Mouse (Mus musculus): ENCODE results near the gene Ccnt1.

The Ccnt1 gene

DNA sequence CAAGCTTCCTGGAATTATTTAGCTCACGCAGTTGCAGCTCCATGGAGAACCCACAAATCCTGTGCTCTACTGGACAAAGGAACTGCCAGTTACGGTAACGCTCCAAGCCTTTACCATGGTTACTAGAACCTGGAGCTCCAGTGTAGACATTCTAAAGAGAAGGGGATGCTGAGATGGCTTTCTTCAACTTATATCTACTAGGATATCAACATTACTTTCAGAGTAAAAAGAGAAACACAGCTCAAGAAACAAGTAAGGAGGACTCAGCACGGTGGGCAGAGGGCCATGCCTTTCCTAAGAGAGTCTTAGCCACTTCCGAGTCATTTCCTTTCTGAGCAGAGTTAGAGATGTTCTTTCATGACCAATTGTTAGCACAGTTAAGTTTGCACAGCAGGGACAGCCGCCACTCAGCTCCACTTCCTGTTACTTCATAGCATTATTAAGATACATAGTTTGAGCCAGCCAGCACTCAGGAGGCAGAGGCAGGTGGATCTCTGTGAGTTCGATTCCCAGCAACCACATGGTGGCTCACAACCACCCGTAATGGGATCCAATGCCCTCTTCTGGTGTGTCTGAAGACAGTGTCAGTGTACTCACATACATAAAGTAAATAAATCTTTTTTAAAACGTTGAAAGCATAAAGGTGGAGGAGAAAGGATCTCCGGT lies at the start of gene Ccnt1, which contains the start of gene 4930415O20Rik:
Ccnt1 (minus strand) TSS at position 51 of the 666 bp plus-strand sequence.
4930415O20Rik (plus strand) TSS at position 132 of the 666 bp plus-strand sequence.
- DNase-seq (ENCODE audit: low spot score): no peak

DNA sequence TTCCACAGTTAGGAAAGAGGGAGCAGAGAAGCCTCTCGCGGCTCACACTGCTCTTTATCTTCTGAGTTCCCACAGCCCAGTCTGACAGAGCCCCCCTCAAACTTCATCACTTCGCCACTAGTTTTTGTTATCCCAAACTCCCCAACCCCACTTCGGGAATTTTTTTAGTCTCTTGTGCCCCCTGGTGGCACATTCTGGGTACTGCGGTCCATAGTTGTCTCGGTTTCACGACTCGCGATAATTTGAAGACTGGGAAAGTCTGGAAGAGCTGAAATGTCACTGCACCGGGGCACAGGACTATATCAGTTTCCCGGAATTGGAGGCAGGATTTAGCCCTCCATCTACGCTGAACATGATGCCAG lies 46.4 kb upstream of the Ccnt1 start:
- DNase-seq (ENCODE audit: low spot score): peak; percentile 74

DNA sequence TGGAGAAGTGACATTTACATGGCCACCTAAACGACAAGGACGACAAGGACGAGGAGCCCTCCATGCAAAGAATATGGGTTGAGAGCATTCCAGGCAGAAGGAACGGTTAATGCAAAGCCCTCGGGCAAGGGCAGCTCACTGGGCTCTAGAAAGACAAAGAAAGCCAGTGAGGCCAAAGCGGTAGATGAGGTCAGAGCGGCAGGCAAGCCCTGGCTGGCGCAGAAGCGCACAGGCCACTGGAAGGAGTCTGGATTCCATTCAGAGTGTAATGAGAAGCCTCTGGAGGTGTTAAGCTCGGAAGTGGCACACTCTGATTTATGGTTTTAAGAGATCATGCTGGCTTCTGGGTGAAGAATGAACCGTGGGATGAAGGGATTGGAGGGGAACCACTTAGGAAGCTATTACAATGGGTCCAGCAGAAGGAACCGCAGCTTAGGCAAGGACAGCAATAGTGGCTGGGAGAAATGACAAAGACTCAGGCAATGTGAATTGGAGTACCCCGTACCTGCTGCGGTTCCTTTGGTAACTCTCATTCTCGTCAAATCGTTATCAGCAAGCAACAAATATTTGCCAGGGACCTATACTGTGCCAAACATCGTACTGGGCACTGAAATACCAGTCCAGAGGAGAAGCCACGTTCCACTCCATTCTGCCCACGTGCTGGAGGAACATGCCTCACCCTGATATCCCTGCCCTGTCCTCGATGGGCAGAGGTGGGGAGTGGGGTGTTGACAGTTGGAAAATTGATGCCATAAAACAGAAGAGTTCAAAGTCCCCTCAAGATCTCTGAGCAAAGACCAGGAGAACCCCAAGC lies 45.8 kb upstream of the Ccnt1 start:
- DNase-seq (ENCODE audit: low spot score): no peak

DNA sequence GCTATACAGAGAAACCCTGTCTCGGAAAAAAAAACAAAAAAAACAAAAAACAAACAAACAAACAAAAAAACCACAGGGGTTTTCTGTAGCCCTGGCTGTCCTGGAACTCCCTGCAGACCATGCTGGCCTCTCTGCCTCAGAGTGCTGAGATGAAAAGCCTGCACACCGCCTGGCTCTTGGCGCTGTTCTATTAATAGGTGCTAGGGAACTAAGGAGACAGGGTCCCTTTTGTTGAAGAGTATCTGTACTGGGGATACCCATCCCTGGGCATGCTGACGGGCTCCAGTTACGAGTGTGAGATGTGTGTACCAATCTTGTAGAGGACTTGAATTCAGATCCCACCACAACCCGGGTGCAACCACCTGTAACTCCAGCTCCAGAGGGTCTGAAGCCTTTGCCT lies 45.0 kb upstream of the Ccnt1 start:
- no peak for DNase-seq (ENCODE audit: low spot score)

DNA sequence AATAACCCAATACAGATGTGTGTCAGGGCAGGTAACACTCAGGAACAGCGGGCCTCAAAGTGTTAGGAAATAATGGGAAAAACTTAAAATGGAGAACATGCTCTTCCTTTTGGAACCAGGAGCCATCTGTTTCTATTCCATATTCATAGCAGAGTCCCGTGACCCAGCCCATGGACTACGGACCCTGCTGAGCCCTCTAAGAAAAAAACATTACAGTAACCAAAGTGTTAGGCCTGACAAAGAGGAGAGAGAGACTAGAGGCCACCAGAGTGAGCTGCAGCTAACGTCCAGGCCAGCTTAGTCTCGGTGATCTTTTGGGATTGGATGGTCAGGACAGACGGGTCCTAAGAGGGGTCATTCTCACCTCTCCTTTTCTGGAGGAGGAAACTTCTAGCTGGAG lies 44.2 kb upstream of the Ccnt1 start:
- DNase-seq (ENCODE audit: low spot score): no peak

DNA sequence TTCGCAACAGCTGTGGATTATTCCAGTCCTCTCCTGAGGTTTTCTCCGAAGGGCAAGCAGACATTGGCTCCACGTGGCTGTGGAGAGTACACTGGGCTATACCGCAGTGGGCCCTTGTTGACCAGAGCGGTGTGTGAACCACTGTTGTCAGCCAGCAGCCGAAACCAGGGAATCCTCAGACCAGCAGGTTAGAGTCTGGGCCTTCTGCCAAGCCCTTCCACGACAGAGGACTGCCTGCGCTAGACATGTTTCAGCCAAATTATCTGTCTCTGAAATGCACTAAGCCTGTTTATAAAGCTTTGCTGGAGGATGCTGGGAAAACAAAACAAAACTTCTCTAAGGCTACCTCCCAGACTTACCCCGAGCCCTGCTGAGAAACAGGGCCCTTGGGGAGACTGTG lies 43.8 kb upstream of the Ccnt1 start:
- no peak for DNase-seq (ENCODE audit: low spot score)

DNA sequence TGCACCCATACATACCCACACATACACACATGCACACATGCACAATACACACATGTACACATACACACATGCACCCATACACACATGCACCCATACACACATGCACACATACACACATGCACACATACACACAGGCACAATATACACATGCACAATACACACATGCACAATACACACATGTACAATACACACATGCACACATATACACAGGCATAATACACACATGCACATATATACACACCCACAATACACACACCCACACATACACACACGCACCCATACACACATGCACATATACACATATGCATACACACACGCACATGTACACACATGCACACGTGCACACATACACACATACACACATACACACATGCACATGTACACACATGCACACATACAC lies 41.5 kb upstream of the Ccnt1 start:
- DNase-seq (ENCODE audit: low spot score): no peak

DNA sequence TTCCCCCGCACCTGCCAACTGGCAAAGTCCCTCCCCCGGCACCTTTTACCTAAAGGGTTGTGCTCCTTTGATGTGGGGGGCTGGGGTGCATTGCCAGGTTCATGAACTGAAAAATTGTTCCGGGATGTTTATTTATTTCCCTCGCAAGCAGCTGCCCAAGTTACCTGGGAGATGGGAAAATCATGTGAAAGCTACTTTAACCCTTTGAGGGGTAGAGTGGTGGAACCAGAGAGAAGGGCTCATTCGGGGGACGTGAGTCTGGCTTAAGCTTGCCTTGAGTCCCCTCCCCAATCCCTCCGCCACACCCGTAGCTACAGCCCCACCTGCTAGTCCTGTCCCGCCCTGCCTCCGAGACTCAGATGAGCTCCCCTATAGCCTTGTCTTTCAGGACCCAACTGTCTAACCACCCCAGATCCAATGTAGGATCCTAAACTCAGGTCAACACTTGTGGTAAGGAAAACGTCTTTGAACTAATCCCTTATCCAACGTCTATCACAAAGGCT lies 39.5 kb upstream of the Ccnt1 start:
- no peak for DNase-seq (ENCODE audit: low spot score)

DNA sequence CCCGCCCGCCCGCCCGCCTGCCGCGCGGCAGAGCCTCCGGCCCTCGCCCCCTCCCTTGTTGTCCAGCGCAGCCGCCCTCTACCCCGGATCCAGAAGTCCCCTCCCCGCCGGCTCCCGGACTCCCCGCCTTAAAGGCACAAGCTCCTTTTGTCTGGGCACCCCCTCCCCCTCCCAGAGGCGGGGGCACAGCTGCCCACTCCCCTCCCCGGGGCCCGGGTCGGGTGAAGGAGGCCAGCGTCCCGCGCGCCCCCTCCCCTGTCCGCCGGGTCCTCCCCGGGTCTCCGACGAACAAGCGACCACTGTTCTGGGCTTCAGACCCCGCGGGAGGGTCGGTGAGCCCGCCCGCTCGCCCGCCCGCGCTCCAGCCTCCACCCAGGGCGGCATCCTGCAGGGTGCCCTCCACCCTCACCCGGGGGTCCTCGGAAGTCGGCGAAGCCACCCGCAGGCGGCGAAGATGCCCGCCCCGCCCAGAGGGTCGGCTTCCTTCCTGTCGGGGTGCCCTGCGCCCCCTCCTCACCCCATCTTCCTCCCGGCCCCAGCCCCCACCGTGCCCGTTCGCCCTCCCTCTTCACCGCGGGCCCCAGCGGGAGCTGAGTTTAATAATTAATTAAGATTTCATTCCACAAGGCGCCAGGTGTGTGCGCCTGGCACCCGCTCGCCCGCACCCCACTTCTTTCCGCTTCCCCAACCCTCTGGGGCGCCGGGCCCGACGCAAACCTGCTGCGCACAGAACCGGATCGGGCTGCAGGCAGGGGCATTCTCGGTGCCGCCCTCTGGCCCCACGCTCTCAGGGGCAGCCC lies 38.8 kb upstream of the Ccnt1 start, which contains the start of gene Adcy6:
Adcy6 (minus strand) TSS at position 746 of the 800 bp plus-strand sequence.
- peak; percentile 19 for DNase-seq (ENCODE audit: low spot score)

DNA sequence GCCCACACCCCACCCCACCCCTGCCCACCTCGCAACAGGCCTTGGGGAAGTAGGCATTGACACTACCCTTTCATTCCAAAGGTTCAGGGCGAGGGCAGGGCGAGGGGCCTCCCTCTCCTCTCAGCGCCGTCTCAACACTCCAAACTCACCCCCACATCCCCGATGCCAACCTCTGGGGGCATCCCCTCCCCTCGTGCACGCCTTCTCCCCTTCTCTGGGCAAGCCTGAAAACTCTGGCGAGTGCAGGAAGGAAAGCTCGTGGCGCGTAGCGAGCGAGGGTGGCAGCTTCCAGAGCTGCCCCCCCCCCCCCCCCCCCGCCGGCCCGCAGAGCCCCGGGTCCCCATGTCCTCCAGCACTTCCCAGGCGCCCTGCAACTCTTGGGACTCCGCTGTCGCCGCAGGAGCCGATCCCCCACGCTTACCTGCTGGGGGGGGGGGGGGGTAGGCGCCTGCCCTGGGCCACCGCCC lies 38.1 kb upstream of the Ccnt1 start:
- DNase-seq (ENCODE audit: low spot score): peak; percentile 23

DNA sequence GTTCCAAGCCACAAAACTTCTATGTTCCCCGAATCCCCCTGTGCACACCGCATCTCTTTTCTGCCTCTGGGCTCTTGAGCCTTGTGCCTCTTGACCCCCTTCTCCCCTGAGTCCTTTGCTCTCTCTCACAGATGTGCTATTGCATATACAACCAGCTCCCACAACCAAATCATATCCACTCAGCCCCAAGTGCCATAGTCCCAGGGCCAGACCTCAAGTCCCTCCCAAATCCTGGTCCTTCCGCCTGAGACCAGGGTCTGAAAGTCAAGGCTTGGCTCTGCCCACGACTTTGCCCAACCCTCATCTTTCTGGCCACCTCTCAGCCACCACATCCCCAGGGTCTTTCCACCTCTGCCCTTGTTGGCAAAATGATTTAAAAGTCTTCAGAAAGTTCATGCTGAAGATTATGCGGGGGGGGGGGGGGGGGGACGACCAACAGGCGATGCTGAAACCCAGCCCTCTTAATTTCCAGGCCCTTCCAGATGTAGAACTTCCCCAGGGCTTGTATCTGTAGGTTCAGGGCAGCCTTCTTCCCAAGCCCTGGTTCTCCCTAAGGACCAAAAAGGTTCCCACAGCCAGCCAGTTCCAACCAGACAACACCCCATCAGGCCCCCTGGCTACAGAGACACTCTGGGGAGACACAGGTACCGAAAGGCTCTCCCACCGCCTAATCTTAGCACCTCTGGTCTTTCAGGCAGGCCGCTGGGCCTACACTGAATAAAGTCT lies 37.5 kb upstream of the Ccnt1 start:
- no peak for DNase-seq (ENCODE audit: low spot score)

DNA sequence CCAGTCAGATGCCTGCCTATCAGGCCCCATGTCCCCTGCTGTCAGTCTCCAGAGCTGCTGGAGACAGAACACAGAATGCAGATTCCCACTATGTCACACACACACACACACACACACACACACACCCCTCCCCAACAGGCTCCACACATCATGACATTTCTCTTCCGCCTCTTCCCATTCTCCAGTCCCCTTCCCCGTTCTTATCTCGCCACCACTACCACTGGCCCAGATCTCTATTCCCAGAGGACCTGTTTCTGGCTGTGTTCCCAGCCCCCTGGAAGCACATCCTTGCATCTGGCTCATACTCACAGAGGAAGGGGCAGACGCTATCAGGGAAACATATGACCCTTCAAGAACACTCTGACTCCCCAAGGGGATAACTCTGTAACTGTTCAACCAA lies 36.8 kb upstream of the Ccnt1 start:
- no peak for DNase-seq (ENCODE audit: low spot score)

DNA sequence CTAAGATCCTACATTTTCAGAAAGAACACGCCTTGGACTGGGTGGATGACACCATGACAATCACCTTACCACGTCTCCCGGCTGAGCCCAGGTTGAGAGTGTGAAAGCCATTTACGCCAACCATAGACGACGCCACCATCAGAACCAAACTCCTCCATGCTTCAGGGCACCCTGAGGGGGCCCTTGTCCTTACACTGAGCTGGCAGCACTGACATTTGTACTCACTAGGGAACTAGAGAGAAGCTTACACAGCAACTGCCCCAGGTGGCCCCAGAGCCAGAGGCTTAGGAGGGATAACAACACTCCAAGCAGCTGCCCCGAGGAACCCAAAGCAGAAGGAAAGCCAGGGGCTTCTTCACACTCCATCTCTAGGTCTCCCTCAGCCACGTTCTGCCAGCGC lies 36.0 kb upstream of the Ccnt1 start:
- no peak for DNase-seq (ENCODE audit: low spot score)

DNA sequence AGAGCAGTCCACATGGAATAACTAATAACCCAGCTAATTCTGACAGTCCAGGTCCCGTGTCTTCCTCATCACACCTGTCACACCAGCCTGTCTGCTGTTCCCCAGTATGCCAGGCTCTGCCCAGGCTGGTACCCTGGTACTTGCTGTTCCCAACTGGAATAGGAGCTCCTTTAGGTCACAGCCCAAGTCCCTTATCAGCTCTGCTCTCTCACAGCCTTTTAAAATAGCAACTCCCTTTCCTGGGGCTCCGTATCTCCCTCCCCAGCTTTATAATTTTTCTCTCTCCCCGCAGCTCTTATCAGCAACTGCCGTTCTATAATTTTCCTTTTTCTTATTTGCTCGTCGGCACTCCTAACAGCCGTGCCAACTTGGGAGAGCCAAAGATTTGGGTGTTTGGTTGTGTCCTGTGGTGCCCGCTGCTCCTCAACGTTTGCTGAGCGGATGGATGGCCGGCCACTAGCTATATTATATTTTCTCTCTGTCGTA lies 35.4 kb upstream of the Ccnt1 start:
- peak; percentile 52 for DNase-seq (ENCODE audit: low spot score)

DNA sequence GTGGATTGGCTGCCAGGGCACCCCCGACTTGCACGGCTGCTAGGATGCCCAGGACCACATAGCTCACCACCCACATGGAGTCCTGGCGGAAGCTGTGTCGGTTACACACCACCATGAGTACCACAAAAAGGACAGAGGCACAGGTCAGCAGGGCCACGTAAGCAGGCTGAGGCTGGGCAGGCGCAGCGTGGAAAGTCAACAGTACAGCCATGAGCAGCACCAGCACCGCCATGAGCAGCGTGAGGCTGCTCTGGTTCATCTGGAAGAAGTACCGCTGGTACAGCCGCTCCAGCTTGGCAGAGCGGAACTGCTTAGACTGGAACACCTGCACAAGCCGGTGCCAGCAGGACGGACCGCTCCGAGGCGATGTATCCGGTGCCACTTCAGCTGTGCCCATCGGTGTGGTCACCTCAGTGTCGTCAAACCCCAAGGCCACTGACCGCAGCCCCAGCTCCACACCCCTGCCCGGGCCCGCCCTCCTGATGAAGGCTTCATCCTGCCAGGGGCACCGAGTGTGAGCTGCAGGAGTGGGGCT lies 33.4 kb upstream of the Ccnt1 start:
- no peak for DNase-seq (ENCODE audit: low spot score)

DNA sequence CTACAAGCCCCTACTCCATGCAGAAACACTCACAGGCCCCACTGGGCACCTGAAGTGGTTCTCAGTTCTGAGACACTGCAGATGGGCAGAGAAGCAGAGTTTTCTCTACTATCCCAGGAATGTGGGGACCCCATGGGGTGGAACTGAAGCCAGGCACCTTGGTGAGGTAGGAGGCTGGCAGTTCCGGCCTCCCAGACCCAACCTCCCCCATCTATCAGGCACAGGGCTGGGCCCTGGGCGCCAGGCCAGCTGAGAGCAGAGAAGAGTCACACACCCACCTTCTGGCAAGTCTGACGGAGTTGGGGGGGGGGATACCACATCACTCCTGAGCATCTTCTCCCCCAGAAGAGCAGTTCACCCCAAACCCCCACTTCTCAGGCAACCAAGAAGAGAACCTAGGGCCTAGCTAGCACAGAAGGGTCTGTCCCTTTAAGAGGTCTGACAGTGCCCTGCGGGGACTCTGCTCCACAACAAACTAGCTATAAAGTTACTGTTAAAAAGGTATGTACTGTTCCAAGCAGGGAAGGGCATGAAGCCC lies 32.3 kb upstream of the Ccnt1 start:
- peak; percentile 47 for DNase-seq (ENCODE audit: low spot score)

DNA sequence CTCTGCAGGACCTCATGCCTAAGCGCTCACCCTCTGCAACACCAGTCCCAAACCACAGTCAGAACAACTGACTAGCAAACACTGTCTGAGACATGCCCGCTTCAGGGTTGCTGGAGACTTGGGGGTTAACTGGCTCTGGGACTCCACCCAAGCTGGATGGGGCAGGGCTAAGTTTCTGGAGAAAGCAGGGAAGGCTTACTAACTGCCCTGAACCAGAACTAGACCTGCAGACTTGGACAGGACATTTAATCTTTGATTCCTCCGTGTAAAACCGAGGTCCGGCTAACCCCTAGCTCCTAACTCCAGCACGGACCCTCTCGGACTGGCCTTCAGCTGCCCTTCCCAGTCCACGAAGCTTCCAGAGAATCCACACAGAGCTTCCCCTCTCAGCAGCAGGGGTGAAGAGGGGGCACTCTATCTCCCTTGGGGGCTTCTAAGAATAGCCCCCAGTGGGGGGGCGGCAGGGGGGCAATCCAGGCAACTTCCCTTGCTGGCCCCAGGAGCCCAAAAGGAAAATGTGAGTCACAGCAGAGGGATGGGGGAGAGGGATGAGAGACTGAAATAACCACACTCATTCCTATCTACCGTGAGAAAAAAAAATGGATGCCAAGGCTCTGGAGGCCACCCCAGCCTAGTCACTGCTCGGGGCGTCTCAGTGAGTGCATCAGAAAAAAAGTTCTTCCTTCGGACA lies 31.6 kb upstream of the Ccnt1 start:
- DNase-seq (ENCODE audit: low spot score): peak; percentile 48

DNA sequence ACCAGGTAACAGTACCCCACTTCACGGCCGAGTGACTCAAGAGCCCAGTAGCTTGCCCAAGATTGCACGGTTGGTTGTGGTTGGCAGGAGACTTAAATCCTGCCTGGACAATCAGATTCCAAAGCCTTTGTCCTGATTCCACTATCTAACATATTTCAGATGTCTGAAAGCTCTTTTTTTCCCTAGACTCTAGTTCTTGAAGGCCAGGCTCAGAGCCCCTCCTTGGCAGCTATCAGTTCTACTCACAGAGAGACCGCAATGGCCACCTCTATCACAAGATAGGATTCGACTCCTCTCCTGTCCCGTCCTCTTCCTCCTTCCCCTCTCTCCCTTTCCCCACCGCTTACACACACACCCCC lies 31.1 kb upstream of the Ccnt1 start:
- DNase-seq (ENCODE audit: low spot score): no peak

DNA sequence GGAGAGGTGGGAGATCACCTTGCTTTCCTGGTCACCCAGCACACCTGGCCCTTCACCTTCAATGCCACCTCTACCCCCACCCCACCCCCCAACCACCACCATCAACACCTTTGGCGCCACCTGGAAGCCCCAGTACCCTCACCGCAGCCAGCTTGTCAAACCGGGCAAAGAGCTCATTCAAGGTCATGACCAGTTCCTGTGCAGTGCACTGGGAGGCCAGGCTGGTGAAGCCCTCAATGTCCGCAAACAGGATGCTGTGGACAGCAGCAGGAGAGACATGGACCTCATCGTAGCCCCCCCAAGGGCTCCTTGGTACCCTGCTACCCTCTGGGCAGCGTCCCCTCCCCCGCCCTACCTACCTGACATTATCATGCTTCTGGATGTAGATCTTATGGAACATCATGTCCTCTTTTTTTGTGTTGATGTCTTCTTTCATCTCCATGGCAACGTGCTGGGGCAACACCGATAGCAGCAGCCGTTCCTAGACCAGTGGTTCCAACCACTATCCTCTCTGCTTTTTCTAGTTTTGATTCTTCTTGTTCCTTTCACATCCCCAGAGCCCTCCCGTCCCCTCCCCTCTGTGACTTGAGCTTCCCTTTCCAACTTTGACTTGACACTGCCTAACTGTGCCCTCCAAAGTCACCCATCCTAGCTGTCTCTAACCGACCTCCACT lies 29.4 kb upstream of the Ccnt1 start:
- no peak for DNase-seq (ENCODE audit: low spot score)

DNA sequence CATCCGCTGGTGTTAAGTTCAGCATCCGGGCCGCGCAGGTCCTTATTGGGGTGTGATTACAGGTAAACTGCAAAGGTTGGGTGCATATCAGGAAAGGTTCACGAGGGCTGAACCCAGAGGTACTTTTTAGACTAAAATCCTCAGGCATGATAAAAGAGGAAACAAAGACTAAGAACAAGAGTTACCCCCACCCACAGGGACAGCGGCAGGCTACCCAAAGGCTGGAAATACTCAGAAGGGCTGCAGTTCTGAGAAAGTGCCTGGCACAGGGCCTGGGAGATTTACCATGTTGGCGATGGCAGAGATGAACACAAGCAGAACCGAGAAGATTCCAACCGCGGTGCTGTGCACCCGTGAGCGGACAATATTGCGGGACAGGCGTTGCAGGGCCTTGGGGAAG lies 25.9 kb upstream of the Ccnt1 start:
- DNase-seq (ENCODE audit: low spot score): no peak

Data from spleen, adult 12 weeks (tissue).